Mouse (Mus musculus) kidney, adult 8-10 months (tissue): ENCODE measurements around the gene Ccdc162.

Source experiments
- DNase-seq, 2 experiments: peaks; one replicate each; pipeline ENCODE4 v3.0.0; 2022

The Ccdc162 gene

DNA sequence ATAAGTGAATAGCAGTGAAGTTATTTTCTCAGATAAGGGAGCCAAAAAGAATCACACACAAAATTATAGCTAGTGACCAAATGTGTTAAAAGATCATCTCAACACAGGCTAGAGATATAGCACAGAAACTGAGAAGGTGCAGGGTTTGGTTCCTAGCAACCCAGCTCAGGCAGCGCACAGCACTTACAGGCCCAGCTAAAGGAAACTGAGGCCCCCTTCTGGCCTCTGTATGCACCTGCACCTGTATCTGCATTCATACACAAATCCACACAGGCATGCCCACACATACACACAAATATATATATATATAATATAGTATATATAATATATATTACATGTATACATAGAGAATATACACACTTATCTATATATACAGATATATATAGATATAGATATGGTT is 84.4 kb downstream of the Ccdc162 start:
- DNase-seq: no peak

DNA sequence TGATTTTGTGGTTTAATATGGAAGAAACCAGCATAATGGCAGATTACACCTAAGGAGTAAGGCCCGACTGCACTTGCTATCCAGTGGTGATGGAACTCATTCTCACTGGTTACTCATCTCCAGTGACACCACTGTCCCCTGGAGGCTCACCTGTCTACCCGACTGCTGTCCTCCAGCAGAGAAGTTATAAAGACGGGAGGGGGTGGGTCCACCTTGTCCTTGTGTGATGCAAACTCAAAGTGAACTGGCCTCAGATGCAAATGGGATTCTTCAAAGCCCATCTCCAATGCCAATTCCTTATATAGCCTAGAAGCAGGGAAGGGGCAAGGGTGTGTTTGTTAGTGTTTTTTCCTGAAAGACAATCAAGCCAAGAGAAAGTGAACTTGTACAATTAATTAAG is 89.4 kb downstream of the Ccdc162 start:
- DNase-seq: no peak

DNA sequence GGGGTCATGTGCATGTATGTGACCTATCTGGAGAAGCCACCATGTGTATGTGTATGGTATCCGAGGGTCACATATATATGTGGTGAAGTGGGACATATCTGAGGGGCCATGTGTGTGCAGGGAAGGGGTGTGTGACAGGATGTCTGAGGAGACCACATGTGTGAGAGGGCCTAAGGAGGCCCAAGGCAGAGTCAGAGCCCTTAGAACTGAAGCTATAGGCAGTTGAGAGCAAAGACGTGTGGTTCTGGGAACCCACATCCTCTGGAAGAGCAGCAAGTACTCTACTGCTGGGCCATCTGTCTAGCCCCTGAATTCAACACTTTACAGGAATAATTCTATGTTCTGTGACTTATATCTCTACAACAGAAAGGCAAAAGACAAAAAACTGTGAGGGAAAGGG is 96.4 kb downstream of the Ccdc162 start:
- no peak for DNase-seq

DNA sequence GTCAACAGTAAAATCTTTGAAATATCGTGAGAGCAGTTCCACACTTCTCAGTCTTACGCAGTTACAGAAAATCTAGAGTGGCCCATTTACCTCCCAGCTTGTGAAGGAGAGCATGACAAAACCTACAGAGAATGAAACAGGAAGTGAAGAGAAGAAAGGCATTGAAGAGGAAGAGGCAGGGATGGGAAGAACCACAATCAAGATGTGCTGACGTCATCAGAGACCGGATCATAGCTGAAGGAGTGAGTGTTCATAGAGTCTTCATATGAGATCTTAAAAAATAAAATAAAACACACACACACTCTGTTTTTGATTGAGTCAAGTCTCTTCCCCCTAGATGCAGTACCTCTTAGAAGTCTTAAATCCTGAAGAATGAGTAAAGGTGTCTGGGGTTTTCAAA is 100.9 kb downstream of the Ccdc162 start:
- DNase-seq: no peak

DNA sequence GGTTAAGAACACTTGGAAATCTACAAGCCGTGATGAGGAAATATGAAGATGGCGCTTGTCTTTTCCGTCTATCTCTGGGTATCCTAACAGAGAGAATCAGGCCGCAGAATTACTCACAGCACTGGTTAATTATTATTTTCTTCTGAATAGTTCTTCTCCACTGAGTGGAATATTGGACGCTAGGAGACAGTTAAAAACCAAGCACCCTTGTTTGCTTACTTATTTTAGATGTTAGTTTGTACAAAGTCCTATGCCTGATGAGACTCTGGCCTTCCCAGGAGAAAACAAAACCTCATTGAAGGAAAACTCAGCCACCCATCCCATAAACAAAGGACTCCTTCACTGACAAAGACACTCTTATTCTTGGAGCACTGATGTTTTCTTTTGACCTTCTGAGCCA is 104.5 kb downstream of the Ccdc162 start:
- DNase-seq: peak; percentile 23 to 83

DNA sequence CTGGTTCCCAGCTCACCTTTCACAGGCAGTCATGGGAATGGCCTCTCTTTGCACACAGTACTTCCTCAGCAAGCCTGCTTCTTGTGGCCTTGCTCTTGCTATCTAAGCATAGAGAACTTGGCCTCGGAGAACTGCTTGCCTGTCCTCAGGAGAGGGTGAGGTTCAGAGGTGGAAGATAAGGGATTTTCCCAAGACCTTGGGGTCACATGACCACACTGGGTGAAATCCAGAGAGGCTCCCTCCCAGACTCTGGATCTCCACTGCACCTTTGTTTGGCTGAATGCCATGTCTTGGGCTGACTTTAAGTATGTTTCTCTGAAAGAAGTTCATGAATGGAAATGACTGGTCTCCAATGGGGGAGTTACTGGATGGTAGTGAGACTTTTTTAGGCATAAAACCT is 107.0 kb downstream of the Ccdc162 start:
- DNase-seq: peak; percentile 49

DNA sequence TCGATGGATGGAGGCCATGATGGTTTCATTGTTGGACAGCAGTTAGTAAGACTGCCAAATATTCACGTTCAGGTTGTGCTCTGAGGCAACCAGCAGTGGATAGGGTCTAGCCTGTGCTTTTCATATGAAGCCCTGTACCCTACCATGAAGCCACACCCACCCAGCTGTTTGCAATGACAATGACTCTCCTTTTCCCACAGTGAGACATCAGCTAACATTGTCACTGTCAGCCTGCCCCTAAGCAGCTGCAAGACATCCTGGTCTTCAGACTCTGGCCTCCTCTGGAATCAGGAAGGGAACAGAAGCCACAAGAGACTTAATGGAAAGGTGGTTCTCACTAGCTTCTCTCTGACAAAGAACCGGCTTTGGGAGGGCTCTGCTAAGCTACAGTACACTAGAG is 107.9 kb downstream of the Ccdc162 start:
- DNase-seq: no peak

DNA sequence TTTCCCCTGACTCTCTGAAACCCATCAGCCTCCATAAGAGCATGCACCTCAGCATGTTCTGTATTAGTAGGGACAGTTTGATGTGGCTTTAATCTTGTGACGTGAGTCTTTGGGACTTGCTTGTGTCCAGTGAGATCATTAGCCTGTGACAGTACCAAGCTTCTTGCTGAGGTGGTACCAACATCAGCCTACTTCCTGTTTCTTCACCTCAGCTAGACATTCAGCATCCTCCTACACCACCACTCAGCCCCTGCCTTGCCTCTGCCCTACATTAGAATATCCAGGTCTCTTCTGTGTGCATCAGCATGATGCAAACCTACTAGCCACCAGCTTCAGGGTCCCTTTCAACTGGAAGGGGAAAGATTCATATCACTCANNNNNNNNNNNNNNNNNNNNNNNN is 113.8 kb downstream of the Ccdc162 start:
- no peak for DNase-seq

DNA sequence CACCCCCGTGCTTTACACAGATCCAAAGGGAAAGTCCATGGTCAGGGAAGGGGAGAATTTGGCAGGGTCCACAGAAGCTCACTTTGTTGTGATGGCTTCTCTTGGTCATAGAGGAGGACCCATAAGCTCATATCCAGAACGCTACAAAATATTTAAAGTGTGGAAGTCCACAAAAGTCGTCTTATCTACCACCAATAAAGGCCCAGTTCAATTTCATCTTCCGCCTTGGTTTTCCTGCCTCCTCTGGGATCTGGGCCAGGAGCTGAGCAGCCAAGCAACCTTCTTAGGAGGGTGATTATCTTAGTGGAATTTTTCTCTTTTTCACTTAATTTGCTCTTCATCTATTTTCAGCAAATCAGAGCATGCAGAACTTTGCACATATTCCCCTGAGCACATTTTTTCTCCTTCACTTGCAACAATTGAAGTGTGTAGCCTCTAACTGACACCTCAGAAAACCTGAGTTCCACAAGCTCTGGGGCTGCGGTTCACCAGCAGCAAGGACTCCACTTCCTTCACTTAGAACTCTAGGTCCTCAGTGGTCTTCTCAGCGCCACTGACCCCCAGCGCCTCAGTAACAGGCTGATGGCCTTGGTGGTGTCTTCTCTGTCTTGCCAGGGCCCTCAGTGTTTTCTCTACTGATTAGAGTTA is 114.4 kb downstream of the Ccdc162 start:
- no peak for DNase-seq

DNA sequence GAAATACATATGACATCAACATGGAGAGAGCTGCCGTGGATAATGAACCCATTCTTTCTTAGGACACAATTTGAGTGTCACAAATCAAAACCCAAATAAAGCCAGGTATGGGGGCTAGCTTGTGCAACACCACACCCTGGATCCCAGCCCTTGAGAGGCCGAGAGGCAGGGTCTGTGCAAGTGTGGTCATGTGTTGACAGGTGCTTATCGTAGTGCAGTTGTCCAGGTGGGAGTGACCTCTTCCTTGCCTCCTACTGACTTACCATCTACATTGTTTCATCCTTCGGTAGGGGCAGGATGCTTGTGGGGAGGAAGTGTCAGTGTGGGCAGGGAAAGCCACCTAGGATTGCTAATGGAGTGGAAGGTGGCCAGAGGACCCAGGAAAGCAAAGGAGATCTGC is 115.1 kb downstream of the Ccdc162 start:
- no peak for DNase-seq

DNA sequence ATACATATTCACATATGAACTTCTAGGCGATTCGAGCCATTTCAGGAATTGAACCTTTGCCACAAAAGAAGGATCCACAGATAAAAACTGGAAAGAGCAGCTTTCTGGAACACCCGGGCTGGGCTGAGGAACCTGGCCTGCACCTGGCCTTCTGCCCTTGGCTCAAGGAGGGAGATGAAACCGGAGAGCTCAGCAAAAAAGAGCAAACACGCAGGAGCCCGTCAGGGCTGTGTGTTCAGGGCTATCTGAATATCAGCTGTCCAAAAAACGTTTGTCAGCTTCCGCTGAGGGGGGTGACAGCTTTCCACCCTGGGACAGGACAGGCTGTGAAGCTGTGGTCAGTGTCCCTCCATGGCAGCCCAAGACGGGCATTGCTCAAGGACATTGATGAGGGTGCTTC is 117.4 kb downstream of the Ccdc162 start:
- DNase-seq: no peak

DNA sequence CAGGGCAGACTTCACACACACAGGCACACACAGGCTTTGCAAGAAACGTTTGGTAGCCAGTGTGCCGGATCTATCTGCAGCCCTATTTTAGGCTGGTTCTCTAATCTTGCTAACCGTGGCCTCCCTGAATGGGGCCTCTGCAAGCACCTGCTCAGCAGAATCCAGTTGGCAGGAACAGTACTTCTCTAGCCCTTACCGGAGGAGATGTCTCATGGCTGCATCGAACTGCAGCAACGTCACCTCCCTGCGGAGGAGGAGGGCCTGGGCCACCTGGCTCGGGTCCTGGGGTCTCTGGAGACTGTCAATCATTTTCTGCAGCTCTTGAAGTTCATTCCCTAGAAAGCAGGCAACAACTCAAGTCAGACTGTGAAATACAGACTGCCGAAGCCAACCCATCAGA is 118.2 kb downstream of the Ccdc162 start:
- DNase-seq: no peak

DNA sequence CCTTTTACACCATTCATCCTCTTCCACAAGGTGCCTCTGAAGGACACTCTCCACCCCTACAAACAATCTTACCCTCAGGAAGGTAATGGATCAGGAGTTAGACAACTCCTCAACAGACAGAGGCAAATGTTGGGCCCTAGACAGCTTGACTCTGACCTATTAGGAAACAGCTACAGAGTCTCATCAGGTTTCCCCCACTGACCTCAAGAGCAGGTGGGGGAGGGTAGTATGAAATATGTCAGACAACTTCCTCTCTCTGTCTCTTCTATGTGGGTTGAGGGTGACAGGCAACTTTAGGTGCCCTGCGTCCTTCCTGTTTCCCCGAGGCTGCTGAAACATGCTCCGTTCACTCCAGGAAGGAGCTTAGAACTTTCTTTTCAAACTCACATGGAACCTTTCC is 120.9 kb downstream of the Ccdc162 start:
- no peak for DNase-seq

DNA sequence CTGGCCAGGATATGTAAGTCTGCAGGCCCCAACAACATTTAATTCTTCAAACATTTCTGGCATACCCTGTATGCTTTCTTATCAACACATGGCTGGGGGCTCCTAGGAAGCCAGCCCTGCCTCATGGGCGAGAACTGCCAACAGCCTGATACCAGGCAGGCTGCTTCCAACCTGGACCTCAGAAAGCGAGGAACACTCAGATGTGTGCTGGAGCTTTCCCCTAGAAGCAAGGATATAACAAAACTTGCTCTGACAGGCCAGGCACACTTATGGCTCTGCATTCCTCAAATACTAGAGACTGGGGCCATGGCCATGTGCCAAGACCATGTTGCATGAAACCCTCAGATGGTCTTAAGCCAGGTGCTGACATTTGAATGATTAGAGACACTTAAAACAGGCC is 121.5 kb downstream of the Ccdc162 start:
- DNase-seq: no peak

DNA sequence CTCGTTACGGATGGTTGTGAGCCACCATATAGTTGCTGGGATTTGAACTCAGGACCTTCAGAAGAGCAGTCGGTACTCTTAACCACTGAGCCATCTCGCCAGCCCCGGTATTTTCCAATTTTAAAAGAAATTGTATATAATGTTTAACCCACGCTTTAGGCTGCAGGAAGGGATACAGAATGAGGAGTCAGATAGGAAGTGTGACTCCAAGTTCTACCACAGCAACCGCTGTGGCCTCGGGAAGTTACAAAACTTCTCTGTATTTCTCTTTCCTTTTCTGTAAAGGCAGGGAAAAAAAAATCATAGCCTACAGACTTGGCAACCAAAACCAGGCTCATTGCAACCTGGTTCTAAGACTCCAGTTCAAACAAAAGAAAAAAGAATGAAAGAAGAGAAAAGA is 122.0 kb downstream of the Ccdc162 start:
- no peak for DNase-seq

DNA sequence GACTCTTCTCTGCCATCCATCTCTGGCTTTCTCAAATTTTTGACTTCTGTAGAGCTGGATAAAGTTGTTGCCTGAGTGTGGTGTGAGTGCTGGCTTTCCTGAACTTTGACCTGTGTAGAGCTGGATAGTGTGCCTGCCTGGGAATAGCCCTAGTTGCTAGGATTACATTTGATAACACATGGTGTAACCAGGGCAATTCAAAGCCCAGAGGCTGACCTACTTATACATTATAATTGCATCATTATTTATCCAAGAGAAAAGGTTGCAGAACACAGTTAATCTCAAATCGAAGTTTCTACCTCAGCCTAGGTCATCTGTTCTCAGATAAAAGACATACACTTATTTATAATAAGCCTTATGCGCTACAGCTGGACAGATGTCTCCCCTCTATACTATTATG is 127.8 kb downstream of the Ccdc162 start:
- no peak for DNase-seq

DNA sequence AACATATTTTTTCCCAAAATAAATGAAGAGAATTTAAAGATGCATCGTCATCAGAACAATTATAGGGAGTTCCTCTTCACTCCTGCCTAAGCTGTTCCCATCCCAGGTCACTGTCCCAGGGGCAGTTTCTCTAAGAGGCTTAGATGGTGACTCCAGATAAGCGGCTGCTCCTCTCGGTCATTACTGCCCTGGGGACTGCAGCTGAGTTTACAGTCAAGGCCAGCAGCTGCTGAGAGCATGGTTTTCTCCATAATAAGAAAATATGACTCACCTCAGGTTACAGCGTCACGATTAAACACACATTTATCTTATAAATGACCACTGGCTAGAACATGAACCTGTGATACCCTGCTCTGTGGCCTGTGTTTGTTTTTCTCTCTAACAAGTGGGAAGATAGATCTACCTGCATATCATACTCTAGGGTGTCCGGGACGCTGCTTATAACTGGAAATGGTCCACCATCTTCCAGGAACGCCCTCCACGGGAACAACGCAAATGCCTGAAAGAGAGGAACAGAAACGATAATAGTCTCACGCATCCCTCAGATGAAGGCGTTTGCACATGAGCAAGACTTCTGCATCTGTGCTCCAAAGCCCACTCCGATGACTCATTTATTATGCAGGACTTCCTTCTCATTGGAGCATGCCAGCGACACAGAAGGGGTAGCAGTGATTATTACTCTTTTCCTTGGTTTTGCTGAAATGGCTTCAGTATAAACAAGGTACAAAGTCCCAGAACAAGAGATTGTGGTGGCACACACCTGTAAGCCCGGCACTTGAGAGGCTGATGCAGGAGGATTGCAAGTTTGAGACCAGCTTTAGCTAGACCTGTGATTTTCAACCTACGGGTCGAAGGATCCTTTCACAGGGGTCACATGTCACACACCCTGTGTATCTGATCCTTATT is 129.2 kb downstream of the Ccdc162 start:
- DNase-seq: no peak

DNA sequence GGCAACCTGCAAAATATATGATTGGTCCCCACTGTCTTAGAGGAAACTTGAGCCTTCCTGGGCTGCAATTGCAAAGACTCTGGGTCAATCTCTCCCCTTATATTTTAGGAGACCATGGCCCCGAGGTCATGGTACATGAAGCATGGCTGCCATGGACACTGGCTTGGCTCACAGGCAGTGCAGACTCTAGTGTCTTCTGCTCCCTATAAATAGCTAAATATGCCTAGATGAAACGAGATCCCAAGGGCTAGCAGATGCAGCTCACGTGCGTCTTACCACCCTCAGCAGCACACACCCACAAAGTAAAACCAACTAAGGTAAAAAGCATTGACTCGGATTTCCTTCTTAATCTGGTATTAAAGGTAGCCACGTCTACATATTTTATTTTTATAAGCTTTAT is 133.1 kb downstream of the Ccdc162 start:
- no peak for DNase-seq

DNA sequence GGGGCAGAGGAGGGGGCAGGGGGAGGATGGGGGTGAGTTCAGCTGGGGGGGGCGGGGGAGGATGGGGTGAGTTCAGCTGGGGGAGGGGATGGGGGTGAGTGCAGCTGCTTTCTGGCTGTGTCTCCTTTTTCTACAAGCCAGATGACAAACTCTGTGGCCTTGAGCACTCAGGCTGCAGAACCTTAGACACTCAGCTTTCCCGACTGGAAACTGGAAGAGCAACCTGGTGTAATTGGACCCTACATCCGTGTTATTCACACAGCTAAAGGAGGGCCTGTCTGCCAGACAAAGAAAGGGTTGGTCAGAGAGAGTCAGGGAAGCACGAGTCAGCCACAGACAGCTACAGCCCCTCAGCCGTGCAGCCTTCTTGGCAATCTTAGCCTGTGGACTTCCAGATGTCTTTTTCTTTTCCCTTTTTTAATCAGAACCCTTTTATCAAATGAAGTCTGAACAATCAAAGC is 133.5 kb downstream of the Ccdc162 start:
- no peak for DNase-seq

DNA sequence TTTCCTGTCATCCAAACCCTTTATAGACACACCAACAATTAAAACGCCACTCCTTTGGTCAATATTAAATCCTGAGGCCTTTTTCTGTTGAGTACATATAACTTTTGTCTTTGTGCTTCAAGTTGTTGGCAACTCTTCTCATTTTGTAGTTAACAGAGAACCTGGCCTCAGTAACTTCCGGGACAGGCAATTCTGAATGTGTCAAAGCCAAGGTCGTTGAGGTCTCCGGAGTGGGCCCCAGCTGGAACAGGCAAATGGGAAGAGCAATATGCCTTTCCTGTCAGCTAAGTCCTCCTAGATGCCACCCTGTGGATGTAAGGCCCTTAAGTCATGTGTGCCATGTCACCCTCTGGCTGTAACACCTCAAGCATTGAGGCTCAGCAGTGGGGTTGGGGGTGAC is 136.0 kb downstream of the Ccdc162 start:
- peak; percentile 29 to 34 for DNase-seq

DNA sequence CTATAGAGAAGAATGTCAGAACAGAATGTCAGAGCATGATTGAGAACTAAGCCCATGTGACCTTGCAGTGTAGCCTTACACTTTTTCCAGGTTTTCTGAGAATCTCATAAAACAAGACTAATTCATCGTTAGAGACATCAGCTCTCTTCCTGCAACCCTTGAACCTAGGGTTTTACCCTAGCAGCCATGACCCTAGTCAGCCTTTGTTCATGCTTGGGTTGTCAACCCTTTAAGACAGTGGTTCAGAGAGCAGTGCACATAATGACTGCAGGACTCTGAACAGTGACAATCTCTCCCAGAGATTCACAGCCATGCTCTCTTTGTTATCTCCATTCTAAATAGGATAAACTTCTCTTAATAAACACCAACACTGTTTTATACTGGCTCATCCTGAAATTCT is 137.9 kb downstream of the Ccdc162 start:
- DNase-seq: peak; percentile 52 to 71

DNA sequence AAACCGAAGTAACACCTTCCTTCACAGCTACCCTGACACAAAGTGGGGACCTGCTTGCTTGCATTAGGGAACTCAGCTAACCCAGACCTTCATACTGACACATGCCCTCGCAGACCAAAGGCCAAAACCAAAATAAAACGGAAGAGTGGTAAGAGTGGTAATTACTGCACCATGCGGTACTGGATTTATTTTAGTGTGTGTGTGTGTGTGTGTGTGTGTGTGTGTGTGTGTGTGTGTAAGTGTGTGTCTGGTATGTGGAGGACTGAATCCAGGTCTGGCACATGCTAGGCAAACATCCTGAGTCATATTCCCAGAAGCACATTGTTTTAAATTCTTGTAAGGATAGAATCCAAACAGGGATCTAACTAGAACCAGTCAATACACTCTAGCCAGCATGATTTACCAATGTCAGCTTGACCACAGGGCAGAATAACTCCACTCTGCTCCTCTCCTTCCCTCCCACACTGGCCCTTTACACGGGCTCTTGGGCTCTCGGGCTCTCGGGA is 140.1 kb downstream of the Ccdc162 start:
- DNase-seq: no peak

DNA sequence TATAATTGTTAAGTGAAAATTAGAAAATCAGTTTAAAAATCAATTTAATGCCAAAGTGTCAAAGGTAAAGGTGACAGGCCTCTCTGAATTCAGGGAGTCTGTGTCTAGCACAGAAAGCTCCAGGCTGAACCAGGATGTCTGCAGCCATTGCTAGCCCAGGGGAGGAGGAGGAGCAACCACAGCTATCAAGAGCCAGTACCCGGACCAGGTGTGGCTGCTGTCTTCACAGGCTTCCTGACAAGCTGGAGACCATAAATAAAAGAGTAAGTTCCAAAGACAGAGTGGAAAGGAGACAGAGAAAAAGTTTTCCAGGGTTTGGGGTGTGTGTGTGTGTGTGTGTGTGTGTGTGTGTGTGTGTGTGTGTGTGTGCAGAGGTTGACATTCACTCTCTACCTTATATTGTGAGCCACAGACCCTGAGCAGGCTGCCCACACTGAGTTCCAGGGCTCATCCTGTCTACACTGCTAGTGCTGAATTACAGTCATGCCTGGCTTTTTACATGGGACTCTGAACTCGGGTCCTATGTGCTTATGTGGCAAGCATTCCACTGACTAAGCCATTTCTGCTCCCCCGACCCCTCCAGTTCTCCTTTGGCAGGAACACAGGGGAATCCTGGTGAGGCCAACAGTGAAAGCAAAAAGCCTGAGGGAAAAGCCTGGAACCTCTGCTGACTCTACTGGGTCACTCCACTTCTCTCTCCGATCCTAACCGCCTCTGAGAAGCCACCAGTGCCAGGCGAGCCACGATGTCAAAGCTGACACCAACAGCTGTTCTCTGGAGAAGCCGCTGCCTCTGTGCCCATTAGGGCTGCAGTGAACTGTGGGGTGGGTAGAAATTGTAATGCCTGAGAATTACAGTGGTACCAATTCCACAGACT is 140.7 kb downstream of the Ccdc162 start:
- DNase-seq: peak; percentile 30 to 42
